Mouse (Mus musculus): ENCODE measurements at regions not wholly inside any gene's neighbourhood (a gene's known extent, or its start where the extent isn't known, plus 50 kb on each side); places are given as distances from the start of the nearest gene placed in this dataset.
"Not testable (repeated sequence)": the region's sequence is repeated elsewhere in the genome, so short reads cannot be mapped to it uniquely, and the experiment has no call there.

DNA sequence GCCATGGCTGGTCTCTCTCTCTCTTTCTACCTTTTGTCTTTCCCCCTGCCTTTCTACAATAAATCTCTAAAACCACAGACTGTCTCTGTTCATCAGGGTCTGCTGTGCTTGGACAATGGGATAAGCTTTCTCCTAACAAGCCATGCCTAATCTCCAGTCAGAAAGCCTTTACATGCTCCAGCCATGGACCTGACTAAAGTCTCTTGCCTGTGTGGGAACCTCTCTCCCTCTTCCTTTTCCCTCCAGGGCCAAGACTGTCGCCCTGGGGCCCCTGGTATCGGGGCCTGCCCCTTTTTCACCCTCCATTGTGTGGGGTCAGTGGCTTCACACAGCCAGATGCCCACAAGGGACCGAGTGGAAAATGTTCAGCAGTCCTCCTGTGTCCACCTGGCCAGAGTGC, 1151.3 kb upstream of the Prmt6 start:
- no peak for DNase-seq (ENCODE audit: low spot score in 2 of 2)

GRCm38 (mm10) chr3:111393127-111393526, 1142.3 kb upstream of the Prmt6 start:
- peak in 1 of 2 experiments; percentile 2 for DNase-seq (ENCODE audit: low spot score in 2 of 2)

DNA sequence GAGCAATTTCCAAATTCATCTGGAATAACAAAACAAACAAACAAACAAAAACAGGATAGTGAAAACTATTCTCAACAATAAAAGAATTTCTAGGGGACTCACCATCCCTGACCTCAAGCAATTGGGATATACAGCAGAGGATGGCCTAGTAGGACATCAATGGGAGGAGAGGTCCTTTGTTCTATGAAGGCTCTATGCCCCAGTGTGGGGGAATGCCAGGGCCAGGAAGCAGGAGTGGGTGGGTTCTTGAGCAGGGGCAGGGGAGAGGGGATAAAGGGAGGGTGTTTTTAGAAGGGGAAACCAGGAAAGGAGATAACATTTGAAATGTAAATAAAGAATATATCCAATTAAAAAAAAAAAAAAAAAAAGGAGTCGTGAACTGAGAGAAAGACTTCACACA, 1141.9 kb upstream of the Prmt6 start:
- DNase-seq (ENCODE audit: low spot score in 2 of 2): not testable (repeated sequence)

DNA sequence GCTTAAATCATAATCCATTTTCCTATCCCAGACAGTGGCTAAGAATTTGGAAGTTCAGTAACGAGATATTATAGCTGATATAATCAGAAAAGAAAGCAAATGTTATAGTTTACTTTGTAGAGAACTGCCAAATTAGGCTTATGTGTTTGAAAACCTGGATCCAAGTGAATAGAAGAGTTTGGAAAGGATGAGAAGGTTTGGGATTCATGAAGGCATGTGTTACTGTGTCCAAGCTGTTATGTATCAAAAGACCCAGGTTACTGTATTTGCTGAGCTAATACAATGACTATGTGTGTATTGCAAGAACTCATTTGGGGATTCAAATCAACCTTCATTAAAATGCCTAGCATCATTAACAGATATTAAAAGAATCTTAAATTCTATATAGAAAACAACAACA, 1135.9 kb upstream of the Prmt6 start:
- DNase-seq (ENCODE audit: low spot score in 2 of 2): no peak

GRCm38 (mm10) chr3:111386334-111386733, 1135.5 kb upstream of the Prmt6 start:
- no peak for DNase-seq (ENCODE audit: low spot score in 2 of 2)

GRCm38 (mm10) chr3:111385627-111386026, 1134.8 kb upstream of the Prmt6 start:
- DNase-seq (ENCODE audit: low spot score in 2 of 2): no peak

DNA sequence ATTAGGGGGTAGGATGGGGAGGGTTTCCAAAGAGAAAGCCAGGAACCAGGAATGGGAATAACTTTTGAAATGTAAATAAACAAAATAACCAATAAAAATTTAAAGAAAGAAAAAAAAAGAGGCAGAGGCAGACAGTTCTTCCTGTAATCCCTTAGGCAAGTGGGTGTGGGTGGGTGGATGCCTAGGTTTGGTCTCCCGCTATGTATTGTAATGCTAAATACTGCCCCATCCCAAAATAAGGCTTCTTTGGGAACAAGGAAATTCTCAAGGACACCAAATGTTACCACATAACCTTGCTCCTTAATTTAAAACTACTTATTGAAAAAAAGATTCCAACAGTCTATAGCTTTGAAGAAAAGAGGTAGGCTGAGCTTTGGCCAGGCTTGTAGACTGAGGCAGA, 1120.5 kb upstream of the Prmt6 start:
- no peak for DNase-seq (ENCODE audit: low spot score in 2 of 2)

DNA sequence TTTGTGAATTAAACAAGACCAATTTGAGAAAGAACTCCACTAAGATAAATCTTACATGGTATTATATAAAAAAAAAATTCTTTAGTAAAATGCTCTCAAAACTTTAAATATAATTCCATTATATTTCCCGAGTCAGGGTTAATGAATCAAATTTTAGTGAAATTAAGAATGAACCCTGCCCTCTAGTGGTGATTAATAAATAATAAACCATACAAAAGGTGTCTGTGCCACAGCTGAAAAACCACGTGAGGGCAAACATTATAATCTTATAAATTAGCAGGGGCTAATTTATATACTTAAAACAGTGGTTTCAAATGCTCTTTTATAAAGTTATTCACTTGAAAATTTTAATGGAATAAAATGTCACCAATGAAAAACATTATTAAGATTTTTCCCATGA, 1087.4 kb upstream of the Prmt6 start:
- no peak for DNase-seq (ENCODE audit: low spot score in 2 of 2)

DNA sequence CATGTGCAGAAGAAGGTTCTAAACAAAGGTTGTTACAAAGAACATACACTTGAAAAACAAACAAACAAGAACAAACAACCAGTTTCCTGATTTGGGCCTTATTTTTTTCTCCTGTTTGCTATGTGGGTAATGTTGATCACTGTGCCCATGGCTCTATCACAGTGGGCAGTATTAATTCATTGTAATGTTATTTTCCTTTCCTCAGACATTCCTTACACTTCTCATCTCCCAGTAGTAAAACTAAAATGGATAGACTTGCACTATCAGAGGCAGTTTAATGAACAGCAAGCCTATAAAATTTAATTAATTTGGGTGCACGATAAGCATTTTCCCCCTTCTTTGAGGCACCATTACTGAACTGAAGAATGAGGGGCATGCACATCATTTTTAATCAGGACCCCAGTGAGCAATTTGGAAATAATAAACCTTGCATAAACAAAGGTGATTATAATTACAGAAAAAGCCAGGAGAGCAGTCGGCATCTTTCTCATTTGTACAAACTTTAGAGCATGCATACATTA, 1040.3 kb upstream of the Prmt6 start:
- DNase-seq (ENCODE audit: low spot score in 2 of 2): no peak

- DNase-seq (ENCODE audit: low spot score in 2 of 2): no peak
Observed at GRCm38 (mm10) chr3:111281584-111281983, 1030.8 kb upstream of the Prmt6 start.

Measured in cerebellum, postnatal 4 days (tissue).